Mouse (Mus musculus) kidney, adult 8-10 months (tissue): Measurements from ENCODE around the gene Gm30302.
"Not testable (repeated sequence)": the region's sequence is repeated elsewhere in the genome, so short reads cannot be mapped to it uniquely, and the experiment has no call there.

Source experiments
- DNase-seq, 2 experiments: peaks; one replicate each; pipeline ENCODE4 v3.0.0; 2022

The Gm30302 gene

DNA sequence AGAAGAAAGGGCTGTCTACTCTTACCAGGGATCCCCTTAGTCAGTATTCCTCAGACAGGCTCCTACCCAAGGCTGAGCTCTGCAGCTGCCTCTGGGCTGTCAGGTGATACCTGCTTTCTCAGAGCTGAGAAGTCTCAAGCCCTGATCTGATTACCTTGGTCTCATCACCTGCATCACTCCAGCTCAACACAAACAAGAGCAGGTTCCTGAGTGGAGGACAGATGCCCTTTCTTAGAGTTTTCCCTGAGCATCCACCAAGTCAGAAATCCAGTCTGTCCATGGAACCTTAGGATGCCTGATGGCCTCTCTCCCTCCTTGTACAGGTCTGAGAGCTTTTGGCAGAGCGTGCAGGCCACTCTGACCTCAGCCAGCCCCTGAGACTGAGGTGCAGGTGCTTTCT is at the start of gene Gm30302:
TSS of gene Gm30302 (minus strand) at position 101 of the 400 bp plus-strand sequence.
- DNase-seq: no peak

DNA sequence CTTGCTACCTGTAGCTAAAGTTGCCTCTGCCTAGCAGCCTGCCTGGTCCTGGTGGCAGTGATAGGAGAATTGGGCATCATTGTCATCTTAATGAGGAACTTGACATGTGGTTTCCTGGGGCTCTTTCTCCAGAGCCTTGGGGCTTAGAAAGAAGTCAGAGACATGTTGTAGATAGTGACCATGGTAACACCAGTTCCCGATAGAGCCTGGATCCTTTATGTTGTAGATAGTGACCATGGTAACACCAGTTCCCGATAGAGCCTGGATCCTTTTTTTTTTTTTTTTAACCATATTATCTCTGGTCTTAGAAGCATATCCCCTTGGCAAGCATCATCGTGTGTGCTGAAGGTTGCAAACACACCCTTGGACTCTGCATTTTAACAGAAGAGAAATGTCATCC is 48.0 kb upstream of the Gm30302 start:
- no peak for DNase-seq

DNA sequence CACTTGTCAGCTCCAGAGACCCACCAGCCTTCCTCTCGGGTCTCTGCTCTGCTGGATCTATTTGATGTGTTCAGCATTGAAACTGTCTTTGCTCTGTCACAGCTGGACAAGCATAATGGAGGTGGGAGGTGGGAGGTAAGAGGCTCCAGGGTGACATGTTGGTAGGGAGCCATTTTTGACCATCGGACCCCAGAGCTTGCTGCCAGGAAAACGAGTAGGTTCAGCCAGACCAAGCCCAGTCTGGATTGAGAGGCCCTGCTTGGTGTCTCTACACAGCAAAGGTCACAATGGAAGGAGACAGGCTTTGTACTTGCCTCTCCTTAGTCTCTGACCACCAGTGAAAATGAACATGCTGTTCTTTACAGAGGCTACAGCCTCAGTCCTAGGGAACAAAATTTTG is 47.3 kb upstream of the Gm30302 start:
- DNase-seq: no peak

DNA sequence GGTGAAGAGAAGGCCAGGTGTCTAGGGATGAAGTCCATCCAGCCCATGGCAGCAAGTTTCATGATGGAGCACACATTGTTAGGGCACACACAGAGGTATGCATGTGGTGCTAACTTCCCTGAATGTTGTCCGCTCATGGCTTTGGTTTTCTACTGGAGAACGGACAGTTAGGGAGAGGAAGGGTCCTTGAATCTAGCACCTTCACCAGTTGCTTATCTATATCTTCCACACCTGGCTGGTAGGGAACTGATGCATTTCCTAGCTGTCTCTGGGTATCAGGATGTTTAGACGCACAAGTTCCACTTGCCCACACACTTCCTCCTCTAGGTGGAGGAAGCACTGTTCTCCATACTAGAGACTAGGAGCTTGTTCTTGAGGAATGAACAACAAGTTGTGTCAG is 46.9 kb upstream of the Gm30302 start:
- no peak for DNase-seq

DNA sequence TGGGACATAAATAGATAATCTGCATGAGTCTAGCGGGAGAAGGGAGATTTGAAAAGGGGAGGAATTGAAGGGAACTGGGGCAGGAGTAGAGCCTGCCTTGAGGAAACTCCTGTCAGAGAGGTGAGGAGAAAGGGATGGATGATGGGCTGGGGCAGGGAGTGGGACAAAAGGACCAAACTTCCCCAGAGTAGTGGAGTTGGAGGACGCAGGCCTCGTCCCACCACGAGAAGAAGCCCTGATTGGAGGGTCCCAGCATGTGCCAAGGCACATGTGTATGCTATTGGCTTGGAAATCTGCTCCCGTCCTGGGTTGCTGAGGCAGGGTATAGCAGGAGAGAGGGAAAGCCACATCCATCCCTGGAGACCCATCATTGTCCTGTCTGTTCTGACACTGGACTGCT is 45.3 kb upstream of the Gm30302 start:
- DNase-seq: no peak

DNA sequence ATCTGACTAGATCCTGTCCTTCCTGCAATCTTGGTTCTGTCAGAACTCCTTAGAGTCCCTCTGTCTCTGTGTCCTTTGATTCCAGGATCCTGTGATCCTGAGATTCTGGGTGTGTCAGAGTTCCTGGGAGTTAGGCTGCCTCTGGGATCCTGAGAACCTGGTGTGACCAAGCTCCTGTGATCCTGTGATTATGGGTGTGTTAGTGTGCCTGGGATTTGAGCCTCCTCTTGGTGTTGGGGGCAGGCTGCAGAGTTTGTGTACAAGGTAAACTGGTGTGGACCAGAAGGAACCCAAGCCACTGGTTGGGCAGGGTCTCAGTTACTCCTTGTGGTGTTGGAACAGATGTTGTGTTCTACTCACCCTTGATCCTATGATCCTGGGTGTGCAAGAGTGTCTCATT is 42.4 kb upstream of the Gm30302 start:
- DNase-seq: no peak

DNA sequence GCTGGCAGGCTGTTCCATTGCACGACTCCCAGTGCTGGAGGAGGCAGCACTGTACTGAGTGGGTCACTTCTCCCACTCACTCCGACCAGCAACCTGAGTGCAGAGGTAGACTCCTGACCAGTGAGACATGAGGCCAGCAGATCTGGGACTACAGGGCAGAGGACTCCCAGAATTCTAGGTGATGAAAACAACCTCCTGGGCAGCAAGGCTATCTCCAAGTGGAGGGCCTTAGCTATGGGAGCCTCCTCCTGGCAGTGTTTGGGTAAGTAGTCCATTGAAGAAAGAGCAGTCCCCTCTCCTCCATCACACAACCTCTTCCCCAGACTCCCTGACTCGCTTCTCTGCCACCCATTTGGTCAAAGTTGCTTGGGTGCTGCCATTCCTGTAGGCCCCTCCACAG is 31.6 kb upstream of the Gm30302 start:
- DNase-seq: no peak

DNA sequence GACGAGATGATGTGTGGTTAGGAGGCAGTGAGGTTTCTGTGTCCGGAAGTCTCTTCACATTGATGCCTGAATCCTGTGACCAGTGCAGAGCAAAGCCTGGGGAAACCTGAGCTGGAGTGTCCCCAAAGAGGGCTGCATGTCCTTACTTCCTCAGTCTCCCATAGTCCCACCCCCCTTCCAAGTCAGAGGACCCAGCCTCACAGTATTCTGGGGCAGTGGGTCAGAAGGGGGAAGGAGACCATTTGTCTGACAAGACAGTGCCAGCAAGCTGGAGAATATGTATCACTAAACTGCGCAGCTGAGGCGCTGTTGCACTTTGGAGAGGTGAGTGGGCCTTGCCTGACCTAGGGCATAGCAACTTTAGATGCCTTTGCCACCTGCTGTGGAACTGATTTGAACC is 26.5 kb upstream of the Gm30302 start:
- DNase-seq: no peak

DNA sequence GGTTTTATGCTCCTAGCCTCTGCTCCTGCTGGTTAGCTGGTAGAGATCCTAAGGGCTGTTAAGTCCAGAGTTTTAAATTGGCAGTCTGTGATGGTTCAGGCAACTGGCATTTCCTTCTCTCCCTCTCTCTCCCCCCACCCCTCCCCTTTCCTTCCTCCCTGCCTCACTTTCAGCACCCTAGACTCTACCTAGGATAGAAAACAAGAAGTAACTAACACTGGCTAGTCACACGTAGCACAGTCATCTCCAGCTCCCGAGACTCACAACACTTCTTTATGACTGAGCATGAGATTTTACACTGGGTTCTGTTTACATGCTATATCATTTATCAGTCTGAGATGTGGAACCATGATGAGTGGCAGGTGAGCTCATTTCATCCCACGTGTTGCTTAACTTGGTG is 16.2 kb upstream of the Gm30302 start:
- DNase-seq: no peak

DNA sequence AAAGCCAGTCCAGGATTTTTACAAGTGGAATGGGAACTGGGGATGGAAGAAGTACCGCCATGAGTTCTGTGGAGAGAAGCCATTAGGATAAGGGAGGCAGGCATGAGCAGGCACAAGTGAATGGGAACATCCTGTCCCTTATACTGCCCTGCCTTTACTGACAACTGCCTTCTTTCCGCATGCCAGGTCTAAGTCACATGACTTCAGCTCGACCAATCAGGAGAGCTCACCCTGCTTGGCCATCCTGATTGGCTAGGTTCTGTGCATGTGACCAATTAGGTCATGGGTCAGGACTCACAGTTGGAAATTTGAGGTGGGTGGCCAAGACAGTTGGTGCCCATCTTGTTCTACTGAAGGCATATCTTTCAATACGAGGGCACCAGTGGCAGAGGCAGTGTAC is 15.6 kb upstream of the Gm30302 start:
- no peak for DNase-seq

DNA sequence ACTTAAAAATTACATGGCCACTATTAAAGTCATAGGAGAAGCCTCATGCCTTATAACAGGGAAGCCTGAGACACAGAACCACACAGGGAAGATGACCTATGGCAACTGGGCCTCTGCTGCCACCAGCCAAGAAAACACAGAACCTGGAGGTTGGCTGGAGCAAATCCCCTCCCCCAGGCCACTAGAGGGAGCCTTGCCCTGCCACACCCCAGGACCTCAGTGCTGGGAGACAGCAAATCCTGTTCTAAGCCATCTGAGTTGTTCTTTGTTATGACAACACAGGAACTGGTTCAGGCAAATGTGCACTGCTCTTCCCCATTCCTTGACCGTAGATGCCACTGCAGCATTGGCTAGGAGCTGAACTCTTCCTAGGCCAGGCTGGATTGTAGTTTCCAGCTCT is 8.3 kb upstream of the Gm30302 start:
- DNase-seq: no peak

DNA sequence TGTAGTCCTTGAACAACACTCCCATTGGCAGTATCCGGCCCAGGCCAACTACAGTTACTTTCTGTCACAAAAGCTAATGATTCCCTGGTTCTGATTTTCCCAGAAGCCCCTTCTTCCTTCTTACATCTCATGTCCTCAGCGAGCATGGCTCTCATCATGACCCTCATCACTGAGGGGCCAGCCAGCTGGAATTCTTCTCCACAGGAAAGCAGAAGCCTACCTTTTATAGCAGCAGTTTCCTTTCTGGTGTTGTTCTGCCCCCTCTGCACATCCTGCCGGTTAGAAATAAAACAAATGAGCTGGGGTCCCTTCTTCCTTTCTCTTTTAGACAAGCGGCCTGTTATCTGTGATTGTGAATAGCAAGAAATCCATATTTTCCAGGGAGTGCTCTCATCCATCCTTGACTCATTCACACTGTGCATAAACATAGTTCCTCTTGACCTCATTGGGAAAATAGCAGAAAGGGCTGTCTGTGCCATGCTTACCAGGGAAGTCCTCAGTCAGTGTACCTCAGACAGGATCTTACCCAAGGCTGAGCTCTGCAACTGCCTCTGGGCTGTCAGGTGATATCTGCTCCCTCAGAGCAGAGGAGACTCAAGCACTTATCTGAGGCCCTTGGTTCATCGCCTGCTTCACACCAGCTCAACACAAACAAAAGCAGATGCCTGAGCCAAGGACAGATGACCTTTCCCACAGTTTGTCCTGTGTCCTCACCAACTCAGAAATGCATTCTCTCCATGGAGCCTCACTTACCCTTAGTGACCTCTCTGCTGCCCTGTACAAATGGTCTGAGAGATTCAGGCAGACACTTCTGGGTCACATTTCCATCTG is 10.0 kb downstream of the Gm30302 start:
- no peak for DNase-seq

DNA sequence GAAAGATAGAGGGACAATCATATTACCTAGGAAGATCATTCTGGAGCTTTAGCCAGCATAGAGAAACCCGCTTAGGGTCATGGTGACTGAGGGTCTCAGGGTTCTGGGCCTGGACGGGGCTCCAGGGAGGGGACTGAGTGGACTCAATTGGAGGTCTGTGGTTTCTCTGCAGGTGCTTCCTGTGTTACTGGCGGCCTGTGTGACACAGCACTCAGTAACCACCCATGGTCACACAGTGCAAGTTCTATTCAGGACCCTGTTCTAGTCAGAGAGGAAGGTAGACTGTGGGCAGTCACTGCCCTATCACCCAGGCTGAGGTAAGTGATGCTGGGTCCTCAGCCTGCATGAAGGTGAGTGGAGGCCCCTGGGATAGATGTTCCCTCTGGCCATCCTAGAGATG is 14.9 kb downstream of the Gm30302 start:
- no peak for DNase-seq

DNA sequence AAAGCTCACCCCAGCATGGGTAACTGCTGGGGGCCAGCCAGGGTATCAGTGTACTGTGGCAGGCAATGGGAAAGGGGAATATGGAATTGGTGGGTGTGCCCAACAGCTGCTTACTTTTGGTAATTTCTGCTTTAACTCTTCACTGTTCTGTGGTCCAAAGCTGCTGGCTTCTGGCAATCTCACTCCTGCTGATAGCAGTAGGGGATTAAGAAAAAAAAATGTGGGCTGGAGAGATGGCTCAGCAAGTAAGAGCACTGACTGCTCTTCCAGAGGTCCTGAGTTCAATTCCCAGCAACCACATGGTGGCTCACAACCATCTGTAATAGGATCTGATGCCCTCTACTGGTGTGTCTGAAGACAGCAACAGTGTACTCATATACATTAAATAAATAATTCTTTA is 27.3 kb downstream of the Gm30302 start:
- DNase-seq: not testable (repeated sequence)

DNA sequence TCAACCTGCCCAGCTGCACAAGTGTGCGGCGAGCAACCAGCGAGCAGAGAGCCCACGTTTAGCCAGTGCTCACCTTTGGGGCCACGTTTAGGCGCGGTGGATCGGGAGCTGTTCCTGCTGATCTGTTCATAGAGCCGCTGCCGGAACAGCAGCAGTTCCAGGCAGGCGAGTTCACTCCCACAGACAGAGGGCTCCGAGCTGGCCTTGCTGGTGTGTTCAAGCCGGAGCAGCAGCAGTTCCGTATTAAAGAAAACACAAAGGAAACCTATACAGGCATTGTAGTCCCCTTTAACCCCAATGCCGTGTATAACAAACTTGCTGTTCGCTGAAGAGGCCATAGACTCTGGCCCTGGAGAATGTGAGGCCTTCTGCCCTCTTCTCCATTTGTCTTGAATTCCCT is 29.7 kb downstream of the Gm30302 start:
- no peak for DNase-seq

DNA sequence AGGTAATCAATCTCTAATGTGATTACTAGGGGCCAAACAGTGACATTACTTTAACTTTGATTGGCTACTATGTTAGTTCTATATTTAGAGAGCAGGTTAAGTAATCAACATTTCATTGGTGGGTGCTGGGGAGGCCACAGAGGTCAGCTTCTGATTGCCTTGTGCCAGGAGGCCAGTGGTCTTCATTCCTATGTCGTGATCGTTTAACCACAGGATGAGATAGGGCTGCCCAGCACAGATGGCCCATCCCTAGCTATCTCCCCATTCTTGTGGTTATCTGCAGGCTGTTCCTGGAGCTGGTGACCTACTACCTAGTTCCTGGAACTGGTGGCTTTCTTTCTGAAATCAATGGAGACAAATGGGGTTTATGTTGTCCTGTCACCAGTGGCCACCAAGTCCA is 30.8 kb downstream of the Gm30302 start:
- DNase-seq: no peak

DNA sequence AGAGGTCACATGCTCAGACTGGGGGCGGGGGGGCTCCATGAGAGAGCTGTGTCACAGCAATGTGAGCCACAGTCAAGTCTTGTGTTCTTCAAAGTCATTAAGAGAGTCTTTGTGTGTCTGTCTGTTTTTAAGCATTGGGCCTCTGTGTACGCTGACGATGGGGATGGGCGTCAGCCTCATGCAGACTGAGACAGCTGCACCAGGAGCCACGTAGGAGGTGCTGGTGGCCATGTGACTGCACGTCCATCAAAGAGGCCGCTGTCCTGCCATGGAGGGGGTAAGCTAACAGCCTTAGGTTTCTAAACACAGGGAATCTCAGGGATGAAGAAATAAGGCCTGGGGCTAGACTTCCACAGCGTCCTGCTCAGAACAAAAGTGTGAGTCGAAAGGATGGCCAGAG is 32.5 kb downstream of the Gm30302 start:
- no peak for DNase-seq

DNA sequence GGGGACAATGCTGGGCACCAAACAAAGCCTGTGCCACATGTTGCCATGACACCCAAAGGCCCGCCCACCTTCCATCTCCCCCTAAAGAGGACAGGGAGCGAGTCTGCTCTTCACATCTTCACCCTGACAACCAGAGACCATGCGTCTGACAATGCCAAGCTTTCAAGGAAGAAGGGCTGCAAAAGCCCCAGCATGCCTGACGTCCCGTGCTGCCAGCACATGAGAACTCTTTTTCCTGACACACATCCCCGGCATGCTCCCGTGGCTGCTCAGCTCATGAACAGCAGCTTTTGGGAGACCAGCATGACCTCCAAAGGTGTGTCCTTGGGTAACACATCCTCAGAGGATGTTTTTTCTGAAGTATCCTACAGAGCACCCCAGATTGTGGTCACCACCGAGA is 33.5 kb downstream of the Gm30302 start:
- DNase-seq: no peak

DNA sequence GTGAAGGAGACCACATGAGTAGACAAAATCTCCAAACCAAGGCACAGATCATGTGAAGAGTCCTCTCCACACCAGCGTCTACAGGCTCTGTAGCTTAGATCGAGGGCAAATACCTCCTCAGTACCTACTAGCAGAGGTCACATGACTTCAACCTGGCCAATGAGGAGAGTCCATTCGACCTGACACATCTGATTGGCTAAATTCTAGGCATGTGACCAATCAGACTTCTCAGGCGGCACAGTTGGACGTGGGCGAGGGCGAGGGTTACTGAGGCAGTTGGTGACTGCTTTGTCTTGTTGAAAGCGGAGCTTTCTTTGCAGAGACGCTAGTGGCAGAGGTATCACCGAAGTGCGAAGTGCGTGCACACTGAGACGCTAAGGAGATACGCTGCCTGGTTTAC is 36.6 kb downstream of the Gm30302 start:
- no peak for DNase-seq

DNA sequence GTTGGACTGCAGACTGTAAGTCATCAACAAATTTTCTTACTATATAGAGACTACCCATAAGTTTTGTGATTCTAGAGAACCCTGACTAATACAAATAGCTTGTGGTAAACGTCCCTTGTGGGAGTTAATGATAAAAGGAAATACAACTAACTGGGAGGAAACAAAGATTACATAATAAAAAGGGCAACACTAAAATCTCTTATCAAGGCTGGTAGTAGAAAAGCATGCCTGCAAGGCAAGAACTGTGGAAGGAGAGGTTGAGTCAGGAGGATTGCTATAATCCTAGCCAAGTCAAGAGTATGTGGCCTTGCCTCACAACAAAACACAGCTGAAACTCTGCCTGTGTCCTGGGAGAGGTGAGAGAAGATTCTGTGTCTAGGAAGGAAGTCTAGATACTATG is 38.1 kb downstream of the Gm30302 start:
- no peak for DNase-seq

DNA sequence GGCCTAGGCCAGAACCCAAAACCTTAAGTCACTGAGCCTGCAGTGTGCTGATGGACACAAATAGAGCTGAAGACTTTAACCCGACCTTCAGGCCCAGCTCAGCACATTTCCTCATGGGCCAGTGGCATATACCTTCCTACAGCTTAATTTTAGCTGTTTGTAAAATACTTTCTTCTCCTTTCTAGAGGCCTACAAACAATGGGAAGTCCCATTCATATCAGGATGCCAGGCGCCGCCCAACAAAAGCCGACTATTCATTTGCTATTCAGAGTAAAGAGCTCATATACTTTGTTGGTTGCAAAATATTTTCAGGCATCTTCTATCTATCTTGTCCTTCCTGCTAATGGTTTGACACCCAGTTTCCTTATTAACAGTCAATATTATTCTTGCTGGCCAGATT is 40.8 kb downstream of the Gm30302 start:
- DNase-seq: no peak

DNA sequence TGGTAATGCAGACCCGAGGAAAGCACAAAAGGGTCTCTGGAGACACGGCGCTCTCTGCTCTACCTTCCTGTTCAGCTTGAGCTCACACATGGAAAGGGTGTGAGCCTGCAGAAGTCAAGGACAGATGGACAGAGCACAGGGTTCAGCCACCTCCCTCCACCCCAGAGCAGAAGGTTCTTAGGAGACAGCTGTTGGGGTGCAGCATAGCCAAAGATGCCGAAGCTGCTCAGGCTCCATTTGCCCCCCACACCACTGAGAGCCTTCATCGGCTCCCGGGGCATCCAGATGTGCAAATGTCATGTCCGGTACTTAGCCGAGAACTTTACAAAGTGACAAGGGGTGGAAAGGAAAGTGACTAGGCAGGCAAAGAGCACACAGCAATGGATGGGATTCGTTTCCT is 42.2 kb downstream of the Gm30302 start:
- DNase-seq: no peak

DNA sequence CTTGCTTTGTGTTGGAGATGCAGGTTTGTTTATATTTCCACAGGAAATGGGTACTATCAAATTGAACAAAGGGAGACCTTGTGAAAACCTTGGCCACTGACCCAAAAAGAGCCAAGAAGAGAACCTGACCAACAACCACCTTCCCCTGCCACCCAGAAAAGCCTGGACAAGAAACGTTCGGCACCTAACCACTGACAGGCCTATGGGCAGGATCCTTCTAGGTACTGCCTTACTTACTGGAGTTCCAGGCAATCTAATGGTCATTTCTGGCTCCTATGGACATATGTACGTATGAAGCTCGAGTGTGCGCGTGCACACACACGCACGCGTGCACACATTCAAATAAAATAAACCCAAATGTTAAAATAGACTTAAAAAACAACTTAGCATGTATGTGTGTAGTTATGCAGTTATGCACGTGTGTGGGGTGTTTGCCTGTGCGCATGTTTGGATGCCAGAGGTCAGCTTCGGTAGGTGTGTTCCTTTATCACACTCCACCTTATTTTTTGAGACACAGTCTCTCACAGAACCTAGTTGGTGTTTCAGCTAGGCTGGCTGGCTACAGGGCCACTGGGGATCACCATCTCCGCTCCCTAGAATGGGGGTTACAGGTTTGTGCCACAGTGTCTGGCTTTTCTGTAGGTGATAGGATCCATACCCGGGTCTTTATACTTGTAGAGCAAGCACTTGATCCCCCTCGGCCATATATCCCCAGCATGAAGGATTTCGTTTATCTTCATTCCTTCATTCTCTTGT is 57.3 kb downstream of the Gm30302 start:
- DNase-seq: no peak

DNA sequence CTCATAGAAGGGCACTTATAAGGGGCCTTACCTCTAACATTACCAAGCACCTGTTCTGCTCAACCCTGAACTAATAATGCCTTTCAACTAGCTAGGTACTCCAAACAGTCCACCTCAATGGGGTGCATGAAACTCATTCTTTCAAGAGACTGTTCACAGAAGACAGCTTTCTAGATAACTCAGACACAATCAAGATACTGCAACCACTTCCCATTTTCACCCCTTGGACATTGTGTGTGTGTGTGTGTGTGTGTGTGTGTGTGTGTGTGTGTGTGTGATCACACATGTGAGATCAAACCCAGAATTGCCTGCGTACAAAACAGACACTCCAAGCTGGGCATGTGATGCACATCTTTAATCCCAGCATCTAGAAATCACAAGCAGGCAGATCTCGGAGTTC is 60.8 kb downstream of the Gm30302 start:
- no peak for DNase-seq

DNA sequence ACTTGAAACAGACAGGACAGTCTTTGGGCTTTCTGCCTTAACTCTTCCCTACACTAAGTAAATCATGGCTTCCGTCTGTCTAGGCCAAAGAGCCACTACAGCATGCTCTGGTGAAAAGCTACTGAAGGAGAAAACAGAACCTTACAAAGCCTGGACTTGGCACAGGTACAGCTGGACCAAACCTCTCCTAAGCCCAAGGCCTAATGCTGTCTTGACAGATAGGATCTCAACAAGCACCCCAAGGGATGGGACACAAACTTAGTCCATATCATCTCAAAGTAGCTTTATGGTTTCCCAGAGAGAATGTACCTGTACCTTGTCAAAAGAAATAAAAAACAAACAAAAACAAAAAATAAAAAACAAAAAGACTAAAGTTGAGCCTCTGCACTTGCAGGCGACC is 62.4 kb downstream of the Gm30302 start:
- no peak for DNase-seq
